Mouse (Mus musculus) gastrocnemius, postnatal 25 days (tissue): ENCODE data around the gene Mapk8ip1. TPM values are rescaled to one million over a fixed set of nuclear protein-coding genes. Genes with fewer than 3 reads are reported as not detected.

Experiments
- DNase-seq: peaks from one replicate; pipeline ENCODE4 v3.0.0; 2022
- total RNA-seq, 2 experiments: library from RNA; stranded (reverse); gene quantifications; 1 replicate in 1 of 2; 2 replicates in 1 of 2; pipeline ENCODE4 v1.2.3; 2021

The Mapk8ip1 gene
- total RNA-seq, 2 experiments from 2014 or later: 7.9 to 9.2 TPM

GRCm38 (mm10) chr2:92390206-92390930 is 10.7 kb downstream of the Mapk8ip1 start:
- DNase-seq: no peak

GRCm38 (mm10) chr2:92389645-92390044 is 11.4 kb downstream of the Mapk8ip1 start:
- no peak for DNase-seq

- DNase-seq: peak; percentile 78
Measured at GRCm38 (mm10) chr2:92388891-92389641, 12.0 kb downstream of the Mapk8ip1 start.

DNA sequence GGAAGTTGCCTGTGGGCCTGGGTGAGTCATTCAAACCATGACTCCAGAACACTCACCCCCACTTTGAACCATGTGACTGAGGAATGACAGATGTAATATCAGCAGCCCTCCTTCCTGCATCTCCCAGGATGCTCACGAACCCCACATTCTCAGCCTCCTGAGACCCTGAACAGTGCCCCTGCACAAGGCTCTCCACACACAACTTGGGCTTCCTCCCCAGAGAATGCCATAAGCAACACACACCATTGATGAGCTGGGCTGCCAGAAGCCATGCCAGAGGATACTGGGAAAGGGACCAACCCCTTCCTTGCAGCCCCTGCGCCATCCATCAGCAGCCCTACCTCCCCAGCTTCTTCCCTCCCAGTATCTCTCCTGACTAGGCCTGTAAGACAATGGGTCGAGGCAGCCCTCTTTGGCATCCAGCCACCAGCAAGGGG is 13.0 kb downstream of the Mapk8ip1 start:
- DNase-seq: no peak

GRCm38 (mm10) chr2:92387646-92388045 is 13.4 kb downstream of the Mapk8ip1 start:
- DNase-seq: no peak

DNA sequence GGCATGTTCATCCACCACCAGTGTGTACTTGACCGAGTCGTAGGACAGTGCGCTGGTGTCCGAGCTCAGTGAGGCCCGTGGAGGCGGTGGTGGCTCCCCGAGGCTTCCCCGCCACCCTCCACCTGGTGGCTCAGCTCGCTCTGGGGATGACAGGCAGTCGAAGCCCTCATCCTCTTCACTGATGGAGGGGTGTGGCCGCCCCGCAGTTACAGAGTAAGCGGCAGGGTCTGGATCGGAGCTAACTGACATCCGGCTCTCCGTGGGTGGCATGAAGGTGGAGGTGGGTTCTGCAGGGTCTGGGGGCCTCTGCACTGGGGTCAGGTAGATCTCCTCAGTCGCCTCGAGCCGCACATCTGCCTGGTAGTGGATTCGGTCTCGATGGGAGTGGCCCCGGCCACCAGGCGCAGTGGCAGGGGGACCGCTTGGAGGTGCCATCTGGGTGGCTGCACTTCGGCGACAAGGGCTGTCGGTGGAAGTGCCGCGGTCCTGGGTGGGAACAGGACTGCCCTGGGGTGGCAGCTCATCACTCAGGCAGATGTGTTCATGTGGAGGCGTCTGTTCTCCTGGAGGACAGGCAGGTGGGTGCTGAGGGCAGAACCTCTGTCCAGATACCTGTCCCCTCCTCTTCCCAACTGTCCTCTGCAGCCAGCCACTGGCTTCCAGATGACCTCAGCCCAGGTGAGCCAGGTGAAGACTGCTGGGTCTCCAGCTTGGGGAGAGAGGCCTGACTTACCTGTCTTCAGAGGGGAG is 14.1 kb downstream of the Mapk8ip1 start:
- no peak for DNase-seq

DNA sequence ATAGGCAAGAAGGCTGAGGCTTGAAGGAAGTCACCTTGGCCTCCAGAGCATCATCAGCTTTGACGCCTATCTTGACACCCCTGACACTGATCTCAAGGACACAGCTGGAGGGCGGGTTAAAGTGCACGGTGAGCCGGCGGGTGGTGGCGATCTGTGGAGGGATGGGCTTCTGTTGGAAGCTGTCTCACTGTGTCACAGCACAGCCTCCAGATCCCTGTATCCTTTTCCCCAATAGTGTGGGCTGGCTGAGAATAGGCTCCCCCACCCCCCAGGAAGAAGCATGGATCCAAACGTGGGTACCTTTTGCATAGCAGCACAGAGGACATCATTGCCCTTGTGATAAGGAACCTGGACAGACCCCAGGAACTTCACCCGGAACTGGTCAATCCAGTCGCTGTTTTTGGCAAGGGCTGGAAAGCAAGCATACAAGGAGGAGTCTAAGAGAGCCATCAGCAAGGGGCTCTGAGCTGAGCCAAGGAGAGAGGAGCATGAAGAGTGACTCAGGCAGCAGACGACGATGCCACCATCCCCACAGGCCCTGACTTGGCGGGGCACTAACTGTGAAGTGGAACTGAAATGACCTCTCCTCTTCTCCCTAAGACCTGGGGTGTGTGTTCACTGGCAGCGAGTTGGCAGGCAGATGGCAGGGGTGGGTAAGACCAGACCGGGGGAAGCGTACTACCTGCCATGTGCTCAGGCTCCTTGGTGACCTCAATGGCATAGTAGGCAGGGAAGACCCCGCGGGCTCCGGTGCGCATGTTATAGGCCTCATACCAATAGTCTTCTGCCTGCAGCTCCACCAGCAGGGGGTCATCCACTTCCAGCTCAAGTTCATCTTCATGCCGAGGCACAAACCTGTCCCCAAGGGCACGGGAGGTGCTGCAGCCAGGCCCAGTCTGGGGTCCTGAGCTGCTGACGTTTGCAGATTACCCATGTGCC is 15.7 kb downstream of the Mapk8ip1 start:
- no peak for DNase-seq

DNA sequence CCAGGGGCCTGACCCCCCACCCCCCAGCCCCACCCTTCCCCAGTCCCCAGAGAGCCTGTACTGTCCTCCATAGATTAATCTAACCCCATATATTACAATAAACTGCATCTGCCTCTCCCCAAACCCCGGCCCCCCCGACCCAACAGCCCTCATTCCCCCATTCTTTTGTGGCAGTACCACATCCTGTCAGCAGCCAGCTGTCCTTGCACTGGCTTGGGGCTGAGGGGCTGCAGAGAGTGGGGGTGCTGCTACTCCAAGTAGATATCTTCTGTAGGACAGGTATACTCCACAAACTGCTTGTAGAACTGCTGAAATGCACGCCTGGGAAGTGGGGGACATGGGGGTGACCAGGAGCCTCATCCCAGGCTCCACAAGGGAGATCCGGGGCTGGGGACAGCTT is 17.0 kb downstream of the Mapk8ip1 start:
- no peak for DNase-seq

- DNase-seq: no peak
Measured at GRCm38 (mm10) chr2:92382759-92383158, 18.3 kb downstream of the Mapk8ip1 start.

GRCm38 (mm10) chr2:92381901-92382588 is 19.0 kb downstream of the Mapk8ip1 start, which contains the start of gene 1700029I15Rik:
Gene 1700029I15Rik, plus strand, starts transcription at chr2:92382538.
- DNase-seq: no peak

- DNase-seq: no peak
Measured at GRCm38 (mm10) chr2:92381161-92381560, 19.9 kb downstream of the Mapk8ip1 start.

GRCm38 (mm10) chr2:92380495-92381050 is 20.5 kb downstream of the Mapk8ip1 start:
- DNase-seq: no peak

DNA sequence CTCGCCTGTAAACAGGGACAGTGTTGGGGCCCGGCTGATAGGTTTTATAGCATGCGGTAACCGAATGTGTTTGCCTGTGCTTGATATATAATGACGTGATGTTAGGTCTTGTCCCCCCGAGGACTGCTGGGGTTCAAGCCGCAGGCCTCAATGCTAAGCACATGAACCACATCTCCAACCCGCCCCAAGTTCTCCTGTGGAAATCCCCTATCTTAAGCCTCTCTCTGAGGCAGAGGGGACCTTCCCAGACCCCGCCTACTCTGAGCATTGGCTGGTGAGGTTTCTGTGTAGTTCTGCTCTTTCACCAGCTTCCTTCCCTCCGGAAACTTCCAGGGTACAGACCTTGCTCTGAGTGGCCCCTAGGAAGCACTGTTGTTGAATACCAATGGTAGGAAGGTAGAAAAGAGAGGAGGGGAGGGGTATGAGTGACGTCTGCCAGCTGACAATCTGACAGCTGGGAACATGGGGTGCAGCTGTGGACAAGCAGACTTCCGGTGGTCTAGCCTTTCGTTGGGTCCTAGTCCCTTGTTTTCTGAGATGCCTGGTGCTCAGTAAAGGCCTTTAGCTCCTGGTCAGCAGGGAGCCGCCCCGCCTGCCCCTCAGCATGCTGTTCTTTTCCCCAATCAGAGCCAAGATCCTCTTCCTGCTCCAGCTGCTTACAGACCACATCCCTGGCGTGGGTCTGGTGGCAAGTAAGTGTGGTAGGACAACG is 21.1 kb downstream of the Mapk8ip1 start:
- no peak for DNase-seq

DNA sequence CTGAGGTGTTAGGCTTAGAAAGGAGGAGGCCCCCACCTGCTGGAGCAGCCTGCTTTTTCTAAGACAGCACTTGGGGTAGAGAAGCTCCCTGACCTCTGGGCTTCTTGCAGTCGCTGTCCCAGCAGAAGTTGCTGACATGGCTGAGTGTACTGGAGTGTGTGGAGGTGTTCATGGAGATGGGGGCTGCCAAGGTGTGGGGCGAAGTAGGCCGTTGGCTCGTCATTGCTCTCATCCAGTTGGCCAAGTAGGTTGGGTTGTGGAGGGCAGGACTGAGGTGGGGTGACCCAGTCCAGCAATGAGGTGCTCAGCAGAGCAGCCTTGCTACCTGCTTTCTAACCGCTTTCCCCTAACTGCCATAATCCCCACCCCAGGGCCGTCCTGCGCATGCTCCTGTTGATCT is 23.7 kb downstream of the Mapk8ip1 start:
- no peak for DNase-seq

- DNase-seq: no peak
Measured at GRCm38 (mm10) chr2:92376300-92376699, 24.8 kb downstream of the Mapk8ip1 start.

- no peak for DNase-seq
Measured at GRCm38 (mm10) chr2:92375788-92376187, 25.3 kb downstream of the Mapk8ip1 start.

GRCm38 (mm10) chr2:92375099-92375623 is 25.9 kb downstream of the Mapk8ip1 start:
- peak; percentile 98 for DNase-seq

DNA sequence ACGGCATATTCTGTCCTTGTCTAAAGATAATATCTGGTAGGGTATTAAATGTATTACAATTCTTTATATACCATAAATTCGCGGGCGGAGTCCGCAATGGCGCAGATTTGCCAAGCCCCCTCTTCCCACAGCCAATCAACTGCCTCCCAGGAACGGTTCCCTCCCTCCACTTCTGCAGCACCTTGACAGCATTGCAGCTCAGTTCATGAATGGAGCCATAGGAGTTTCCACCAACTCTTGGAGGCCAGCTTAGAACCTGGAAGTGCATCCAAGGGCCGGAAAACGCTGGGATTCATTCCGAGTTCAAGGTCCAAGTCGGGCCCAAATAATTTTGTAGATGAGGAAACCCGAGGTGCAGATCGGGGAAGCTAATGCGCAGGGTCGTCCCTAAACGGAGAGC is 26.5 kb downstream of the Mapk8ip1 start, which contains the start of the genes Pex16 and Large2:
TSS of gene Pex16 (plus strand) at position 163 of the 400 bp plus-strand sequence.
TSS of gene Large2 (minus strand) at position 356 of the 400 bp plus-strand sequence.
- no peak for DNase-seq

- DNase-seq: no peak
Measured at GRCm38 (mm10) chr2:92373437-92373813, 27.6 kb downstream of the Mapk8ip1 start.
